Mouse (Mus musculus) heart, embryonic 15.5 days (tissue): ENCODE results near the gene Dbp. TPM values are rescaled to one million over a fixed set of nuclear protein-coding genes. Genes with fewer than 3 reads are reported as not detected.
"Not testable (repeated sequence)": the region's sequence is repeated elsewhere in the genome, so short reads cannot be mapped to it uniquely, and the experiment has no call there.

ENCODE experiments used
- ATAC-seq: fragments of 200-750 bp; cut with Nextera tagmentation; replicated peaks from 2 replicates; pipeline ENCODE4 v1.8.0; 2017; ENCODE audit warnings: low read depth, moderate TSS enrichment; ENCODE audit not compliant: insufficient number of reproducible peaks, insufficient read depth, low FRiP score
- H3K27ac ChIP-seq: fragments of 300-500 bp; sonication (generic); 2 replicates; pipeline ENCODE4 v1.5.1; 2015; ENCODE audit warnings: mild to moderate bottlenecking, inconsistent platforms
- H3K27me3 ChIP-seq: fragments of 300-500 bp; sonication (generic); 2 replicates; pipeline ENCODE4 v1.6.1; 2015; ENCODE audit warnings: inconsistent platforms
- H3K36me3 ChIP-seq: fragments of 300-500 bp; sonication (generic); 2 replicates; pipeline ENCODE4 v1.6.1; 2015; ENCODE audit warnings: mild to moderate bottlenecking, inconsistent platforms
- H3K4me1 ChIP-seq: fragments of 300-500 bp; sonication (generic); replicated peaks from 2 replicates; pipeline ENCODE4 v1.6.1; 2015; ENCODE audit warnings: inconsistent platforms
- H3K4me2 ChIP-seq: fragments of 300-500 bp; sonication (generic); 2 replicates; pipeline ENCODE4 v1.6.1; 2015; ENCODE audit warnings: inconsistent platforms, mild to moderate bottlenecking, moderate library complexity
- H3K4me3 ChIP-seq: fragments of 300-500 bp; sonication (generic); 2 replicates; pipeline ENCODE4 v1.5.1; 2015; ENCODE audit warnings: mild to moderate bottlenecking, inconsistent platforms
- H3K9ac ChIP-seq: fragments of 300-500 bp; sonication (generic); 2 replicates; pipeline ENCODE4 v1.6.1; 2015; ENCODE audit warnings: mild to moderate bottlenecking, inconsistent platforms
- H3K9me3 ChIP-seq: fragments of 300-500 bp; sonication (generic); replicated peaks from 2 replicates; pipeline ENCODE4 v1.6.1; 2016; ENCODE audit warnings: inconsistent platforms
- WGBS: fragments of 180-500 bp; shearing (Covaris S2); methylation state at CpG from one replicate; pipeline ENCODE4 v1.1.7; 2015; ENCODE audit warnings: mixed read lengths; 5-methylcytosine and 5-hydroxymethylcytosine counted together
- polyA plus RNA-seq: library from polyadenylated mRNA; unstranded; fragments of >200 nt; fragmentation: Nextera tagmentation; extraction: Ambion mirVana; gene quantifications from 2 replicates; pipeline ENCODE4 v1.2.1, GENCODE M21; 2015

Dbp gene
- polyA plus RNA-seq = 3.0 and 4.3 TPM in 2 replicates

GRCm38 (mm10) chr7:45704730-45705442, at the start of gene Dbp:
Dbp (plus strand) TSS chr7:45705088.
- Histone ChIP-seq H3K36me3 (peaks cover 4% of the 10 kb centered on the region; the same call in 1 of the 2 replicates), H3K4me1 (peaks cover 65% of the 10 kb centered on the region), H3K4me2 (peak within 1 kb of the TSS; percentile 98), H3K9ac (peak within 1 kb of the TSS; percentile 91), H3K27ac (peak within 1 kb of the TSS; percentile 92), H3K9me3 (no peaks in the 10 kb centered on the region), H3K4me3 (peak within 1 kb of the TSS; percentile 72), H3K27me3 (peaks cover 11% of the 10 kb centered on the region)
- under 1% methylated on average over 36 of the region's 36 CpGs for WGBS
- ATAC-seq = peak; percentile 87

GRCm38 (mm10) chr7:45660746-45661478, 44.0 kb upstream of the Dbp start:
- Histone ChIP-seq H3K9ac (no peak overlapping the region), H3K27me3 (no peaks in the 10 kb centered on the region), H3K27ac (no peak overlapping the region), H3K4me3 (no peak overlapping the region), H3K4me1 (peaks cover 7% of the 10 kb centered on the region; the same call in 1 of the 2 replicates), H3K36me3 (no peaks in the 10 kb centered on the region), H3K4me2 (no peak overlapping the region), H3K9me3 (no peaks in the 10 kb centered on the region)
- ATAC-seq = no peak
- WGBS = 75% methylated on average over 11 of the region's 11 CpGs

- H3K4me1 ChIP-seq, H3K4me3 ChIP-seq, ATAC-seq: not testable (repeated sequence)
Observed at GRCm38 (mm10) chr7:45661702-45662101, 43.2 kb upstream of the Dbp start.

GRCm38 (mm10) chr7:45665303-45666138, 39.4 kb upstream of the Dbp start:
- WGBS = 52% methylated on average over 13 of the region's 13 CpGs
- Histone ChIP-seq H3K4me1 (peaks cover 7% of the 10 kb centered on the region; the same call in 1 of the 2 replicates), H3K4me3 (no peak overlapping the region), H3K27ac (no peak overlapping the region), H3K4me2 (no peak overlapping the region), H3K27me3 (no peaks in the 10 kb centered on the region), H3K9ac (no peak overlapping the region), H3K36me3 (no peaks in the 10 kb centered on the region), H3K9me3 (no peaks in the 10 kb centered on the region; the same call in 1 of the 2 replicates)
- no peak for ATAC-seq

More at GRCm38 (mm10) chr7:45661702-45662101, 43.2 kb upstream of the Dbp start:
- not testable (repeated sequence) for H3K36me3 ChIP-seq, H3K4me2 ChIP-seq, H3K27me3 ChIP-seq, H3K27ac ChIP-seq, H3K9ac ChIP-seq, H3K9me3 ChIP-seq
- 85% methylated on average over 6 of the region's 6 CpGs for WGBS

GRCm38 (mm10) chr7:45666161-45666560, 38.7 kb upstream of the Dbp start, which contains the start of gene Fut2:
Fut2 (minus strand) TSS chr7:45666394.
- H3K9ac ChIP-seq = no peak within 1 kb of the TSS
- no peak within 1 kb of the TSS for H3K4me3 ChIP-seq
- H3K27me3 ChIP-seq = no peaks in the 10 kb centered on the region
- peaks cover 7% of the 10 kb centered on the region; the same call in 1 of the 2 replicates for H3K4me1 ChIP-seq
- no peaks in the 10 kb centered on the region; the same call in 1 of the 2 replicates for H3K9me3 ChIP-seq
- no peaks in the 10 kb centered on the region for H3K36me3 ChIP-seq
- no peak for ATAC-seq
- H3K27ac ChIP-seq = no peak within 1 kb of the TSS
- no peak within 1 kb of the TSS for H3K4me2 ChIP-seq
- 76% methylated on average over 7 of the region's 7 CpGs for WGBS

- 79% methylated on average over 14 of the region's 14 CpGs for WGBS
- Histone ChIP-seq H3K4me3 (no peak overlapping the region), H3K9me3 (no peaks in the 10 kb centered on the region; the same call in 1 of the 2 replicates), H3K36me3 (no peaks in the 10 kb centered on the region), H3K9ac (no peak overlapping the region), H3K4me1 (peaks cover 7% of the 10 kb centered on the region; the same call in 1 of the 2 replicates), H3K27ac (no peak overlapping the region), H3K4me2 (no peak overlapping the region), H3K27me3 (no peaks in the 10 kb centered on the region)
- ATAC-seq = no peak
Observed at GRCm38 (mm10) chr7:45667761-45668160, 37.1 kb upstream of the Dbp start.

- 96% methylated on average over 9 of the region's 9 CpGs for WGBS
- Histone ChIP-seq H3K4me3 (no peak overlapping the region), H3K27me3 (no peaks in the 10 kb centered on the region), H3K4me1 (peaks cover 7% of the 10 kb centered on the region; the same call in 1 of the 2 replicates), H3K9me3 (no peaks in the 10 kb centered on the region; the same call in 1 of the 2 replicates), H3K27ac (no peak overlapping the region), H3K36me3 (no peaks in the 10 kb centered on the region), H3K9ac (no peak overlapping the region), H3K4me2 (no peak overlapping the region)
- ATAC-seq = no peak
Observed at GRCm38 (mm10) chr7:45668921-45669320, 36.0 kb upstream of the Dbp start.

- Histone ChIP-seq H3K36me3 (no peaks in the 10 kb centered on the region), H3K4me3 (no peak overlapping the region), H3K27ac (no peak overlapping the region), H3K9ac (no peak overlapping the region), H3K27me3 (no peaks in the 10 kb centered on the region), H3K4me1 (peaks cover 33% of the 10 kb centered on the region), H3K9me3 (no peaks in the 10 kb centered on the region), H3K4me2 (no peak overlapping the region)
- ATAC-seq = no peak
- 74% methylated on average over 7 of the region's 7 CpGs for WGBS
Observed at GRCm38 (mm10) chr7:45677627-45678295, 27.1 kb upstream of the Dbp start.

- Histone ChIP-seq H3K9ac (no peak overlapping the region), H3K27me3 (no peaks in the 10 kb centered on the region), H3K9me3 (no peaks in the 10 kb centered on the region), H3K27ac (no peak overlapping the region), H3K4me2 (no peak overlapping the region), H3K4me1 (peaks cover 38% of the 10 kb centered on the region), H3K4me3 (no peak overlapping the region), H3K36me3 (no peaks in the 10 kb centered on the region)
- WGBS = 89% methylated on average over 14 of the region's 14 CpGs
- ATAC-seq = no peak
Observed at GRCm38 (mm10) chr7:45678513-45678912, 26.4 kb upstream of the Dbp start.

GRCm38 (mm10) chr7:45679966-45680621, 24.8 kb upstream of the Dbp start:
- H3K4me3 ChIP-seq = no peak overlapping the region
- no peaks in the 10 kb centered on the region for H3K36me3 ChIP-seq
- peaks cover 5% of the 10 kb centered on the region; the same call in 1 of the 2 replicates for H3K27me3 ChIP-seq
- H3K4me2 ChIP-seq = no peak overlapping the region
- WGBS = 59% methylated on average over 14 of the region's 14 CpGs
- peak overlapping the region; percentile 80 for H3K27ac ChIP-seq
- ATAC-seq = peak; percentile 69
- H3K4me1 ChIP-seq = peaks cover 38% of the 10 kb centered on the region
- H3K9me3 ChIP-seq = no peaks in the 10 kb centered on the region
- H3K9ac ChIP-seq = no peak overlapping the region
